Mouse (Mus musculus): ENCODE measurements around the gene Gm21905. TPM values are rescaled to one million over a fixed set of nuclear protein-coding genes. Genes with fewer than 3 reads are reported as not detected.

Gm21905 gene
- polyA plus RNA-seq (2014; fragmentation: Illumina TruSeq; extraction: RNeasy Lipid Tissue Mini Kit (QIAGEN cat#74804); ENCODE audit: low read depth, low replicate concordance) = not detected

GRCm38 (mm10) chr5:67946321-67946720, at the start of gene Gm21905:
Gene Gm21905, minus strand, starts transcription at chr5:67946421.

GRCm38 (mm10) chr5:67941369-67941768, 4.9 kb downstream of the Gm21905 start, which contains the start of gene Gm5108:
Gene Gm5108, plus strand, starts transcription at chr5:67941669.

Other genes with a start within 250 kb of the Gm21905 start
- gene Atp8a1, start 99.0 kb downstream of the Gm21905 start, polyA plus RNA-seq (2014; fragmentation: Illumina TruSeq; extraction: RNeasy Lipid Tissue Mini Kit (QIAGEN cat#74804); ENCODE audit: low read depth, low replicate concordance) = 73.6 TPM
- not detected for gene Gm5108, start 4.8 kb downstream of the Gm21905 start, polyA plus RNA-seq (2014; fragmentation: Illumina TruSeq; extraction: RNeasy Lipid Tissue Mini Kit (QIAGEN cat#74804); ENCODE audit: low read depth, low replicate concordance)
- not detected for gene Grxcr1, start 85.4 kb upstream of the Gm21905 start, polyA plus RNA-seq (2014; fragmentation: Illumina TruSeq; extraction: RNeasy Lipid Tissue Mini Kit (QIAGEN cat#74804); ENCODE audit: low read depth, low replicate concordance)

Measured in sigmoid colon, adult 10 weeks (tissue).